Mouse (Mus musculus) naive thymus-derived CD4-positive, alpha-beta T cell, adult 2 months (primary cell): Measurements from ENCODE around the gene Rhob.
A peak's percentile ranks its signal among the peaks of the same experiment; 100 is the strongest.

Source experiments
- DNase-seq: peaks from one replicate; pipeline ENCODE4 v3.0.0-alpha.2; 2011; ENCODE audit warnings: low read depth

Rhob gene

DNA sequence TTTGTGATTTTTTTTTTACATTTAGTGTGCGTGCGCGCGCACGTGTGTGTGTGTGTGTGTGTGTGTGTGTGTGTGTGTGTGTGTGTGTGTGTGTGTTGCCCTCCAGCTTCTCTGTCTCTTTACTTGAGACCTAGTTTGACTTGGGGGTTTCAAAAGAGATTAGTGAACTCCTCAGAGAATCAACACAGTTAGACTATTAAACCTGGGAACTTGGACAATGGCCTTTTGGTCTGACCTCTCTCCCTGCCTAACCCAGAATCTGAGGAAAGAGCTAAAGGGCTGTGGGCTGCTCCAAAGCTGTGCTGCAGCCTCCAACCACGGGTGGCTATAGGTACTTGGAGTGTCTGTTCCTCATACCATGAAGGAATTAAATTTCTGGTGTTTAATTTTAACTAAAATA is 4.3 kb upstream of the Rhob start:
- DNase-seq, result no peak

DNA sequence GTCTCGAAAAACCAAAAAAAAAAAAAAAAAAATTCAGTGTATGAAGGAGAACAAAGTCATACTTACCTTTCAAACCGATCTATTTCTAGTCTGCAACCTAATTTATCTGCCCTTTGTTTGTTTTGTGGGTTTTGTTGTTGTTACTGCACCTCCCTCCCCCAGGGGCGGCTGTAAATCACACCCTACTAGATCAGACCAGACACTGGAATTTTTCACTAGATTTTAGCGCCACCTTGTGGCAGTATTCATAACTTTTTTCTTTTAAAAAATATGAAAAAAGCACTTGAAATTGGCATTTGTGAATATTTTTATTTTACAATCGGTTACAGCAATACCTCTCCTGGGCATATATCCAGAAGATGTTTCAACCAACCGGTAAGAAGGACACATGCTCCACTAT is 2.7 kb upstream of the Rhob start:
- DNase-seq, result peak; percentile 87

GRCm38 (mm10) chr12:8501571-8502305 is 1.9 kb upstream of the Rhob start:
- peak; percentile 39 for DNase-seq

DNA sequence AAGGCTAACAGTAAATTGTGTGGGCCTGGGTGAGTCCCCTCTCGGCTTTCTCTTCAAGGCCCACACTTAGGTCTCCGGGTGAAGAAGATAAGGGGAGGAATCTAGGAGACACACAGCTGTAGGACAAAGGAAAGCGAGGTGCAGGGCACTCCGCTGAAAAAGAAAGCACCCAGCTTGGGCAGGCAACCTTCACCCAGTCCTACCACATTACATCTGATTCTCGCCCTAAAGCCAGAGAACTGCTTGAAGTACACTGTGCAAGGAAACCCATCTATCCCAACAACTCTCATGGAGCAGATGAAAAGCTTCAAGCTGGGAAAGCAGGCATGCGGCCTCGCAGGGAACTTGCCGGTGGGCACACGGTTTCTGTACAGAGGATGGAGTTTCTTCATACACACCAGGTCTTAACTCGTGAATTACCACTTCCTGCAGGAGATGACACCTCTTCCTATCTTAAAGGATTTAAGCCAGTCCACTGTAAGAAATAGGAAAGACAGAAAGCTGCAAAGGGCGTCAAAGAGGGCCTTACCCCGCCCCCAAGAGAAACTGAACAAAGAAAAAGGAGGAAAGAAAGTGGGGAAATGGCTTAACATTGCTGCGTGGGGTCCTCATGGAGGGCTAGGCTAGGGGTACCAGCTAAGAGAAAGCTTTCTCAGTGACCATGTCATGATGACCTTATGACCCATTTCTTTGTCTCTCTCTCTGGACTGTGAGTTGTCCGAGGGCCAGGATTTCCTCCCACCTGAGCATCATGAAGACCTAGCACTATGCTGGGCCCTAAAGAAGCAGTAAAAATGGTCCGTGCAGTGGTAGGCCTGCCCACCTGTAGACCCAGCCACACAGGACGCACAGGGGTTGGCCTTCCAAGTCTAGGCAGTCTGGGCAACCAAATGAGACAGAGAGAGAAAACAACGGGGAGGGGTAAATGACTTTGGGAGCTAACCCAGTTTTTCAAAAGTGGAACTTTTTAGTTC is 1.1 kb upstream of the Rhob start:
- DNase-seq, result no peak

DNA sequence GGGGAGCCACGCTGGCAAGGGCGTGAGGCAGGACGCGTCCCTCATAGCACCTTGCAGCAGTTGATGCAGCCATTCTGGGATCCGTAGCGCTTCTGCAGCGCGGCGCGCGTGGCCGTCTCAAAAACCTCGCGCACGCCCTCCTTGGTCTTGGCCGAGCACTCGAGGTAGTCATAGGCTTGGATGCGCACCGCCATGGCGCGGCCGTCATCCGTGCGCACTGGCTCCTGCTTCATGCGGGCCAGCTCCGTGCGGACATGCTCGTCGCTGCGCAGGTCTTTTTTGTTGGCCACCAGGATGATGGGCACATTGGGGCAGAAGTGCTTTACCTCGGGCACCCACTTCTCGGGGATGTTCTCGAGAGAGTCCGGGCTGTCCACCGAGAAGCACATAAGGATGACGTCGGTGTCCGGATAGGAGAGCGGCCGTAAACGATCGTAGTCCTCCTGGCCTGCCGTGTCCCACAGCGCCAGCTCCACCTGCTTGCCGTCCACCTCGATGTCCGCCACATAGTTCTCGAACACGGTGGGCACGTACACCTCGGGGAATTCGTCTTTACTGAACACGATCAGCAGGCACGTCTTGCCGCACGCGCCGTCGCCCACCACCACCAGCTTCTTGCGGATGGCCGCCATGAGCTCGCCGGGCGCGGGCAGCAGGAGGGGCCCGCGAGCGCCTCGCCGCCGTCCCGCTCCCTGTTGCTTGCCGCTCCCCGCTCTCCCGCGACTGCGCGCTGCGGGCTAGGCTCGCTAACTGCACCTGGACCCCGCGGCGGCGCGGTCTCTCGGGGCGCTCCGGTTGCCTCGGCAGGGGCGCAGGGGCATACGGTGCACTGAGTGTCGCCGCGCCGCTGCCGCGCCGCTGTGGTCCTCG is 573 bp downstream of the Rhob start:
- peak; percentile 71 for DNase-seq

GRCm38 (mm10) chr12:8498591-8499000 is 1.2 kb downstream of the Rhob start:
- DNase-seq, result no peak

DNA sequence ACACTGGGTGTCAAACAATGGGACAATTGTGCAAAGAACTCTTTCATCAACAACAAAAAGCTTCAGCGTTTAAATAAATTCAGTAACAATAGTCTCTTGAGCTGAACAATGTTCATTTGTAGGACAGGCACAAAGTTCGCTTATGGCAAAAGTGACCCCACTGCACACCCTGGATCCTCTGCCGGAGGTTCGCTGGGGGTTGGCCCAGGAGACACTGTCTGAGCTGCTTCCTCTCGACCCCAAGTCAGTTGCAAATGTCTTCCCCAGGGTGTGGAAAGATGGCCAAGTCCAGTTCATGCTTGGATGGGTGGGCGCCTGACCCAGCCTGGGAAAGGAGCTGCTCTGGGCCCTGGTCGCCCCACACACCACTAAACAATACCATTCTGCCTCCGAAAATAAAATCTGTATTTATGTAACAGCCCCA is 1.6 kb downstream of the Rhob start:
- DNase-seq, result peak; percentile 15

GRCm38 (mm10) chr12:8497314-8497706 is 2.5 kb downstream of the Rhob start:
- DNase-seq, result no peak

DNA sequence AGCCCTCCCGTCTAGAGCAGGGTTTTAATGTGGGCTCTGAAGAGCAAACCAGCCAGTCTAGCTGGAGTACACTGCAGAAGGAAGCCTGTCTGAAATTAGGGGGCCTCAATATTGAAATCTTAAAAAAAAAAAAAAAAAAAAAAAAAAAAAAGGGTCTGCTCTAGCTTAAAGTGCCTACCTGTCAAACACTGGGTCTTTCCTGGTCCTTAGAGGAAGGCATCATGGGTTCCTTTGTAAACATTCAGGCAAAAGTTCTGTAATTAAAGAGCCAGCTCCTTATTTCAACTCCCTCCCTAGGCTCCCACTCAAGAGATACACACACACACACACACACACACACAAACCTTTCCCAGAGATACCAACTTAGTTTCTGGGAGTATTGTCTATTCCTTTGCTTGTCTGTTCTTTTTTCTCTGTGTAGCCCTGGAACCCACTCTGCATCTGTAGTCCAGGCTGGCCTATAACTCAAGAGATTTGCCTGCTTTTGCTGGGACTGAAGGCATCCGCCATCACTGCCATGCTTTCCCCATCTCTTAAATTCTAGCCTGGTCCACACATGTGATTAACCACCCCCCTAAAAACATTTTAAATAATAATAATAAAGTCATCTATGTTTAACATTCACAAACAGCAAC is 3.0 kb downstream of the Rhob start:
- no peak for DNase-seq

- DNase-seq, result peak; percentile 68
These were observed 3.7 kb downstream of the Rhob start for GRCm38 (mm10) chr12:8495881-8496678.

DNA sequence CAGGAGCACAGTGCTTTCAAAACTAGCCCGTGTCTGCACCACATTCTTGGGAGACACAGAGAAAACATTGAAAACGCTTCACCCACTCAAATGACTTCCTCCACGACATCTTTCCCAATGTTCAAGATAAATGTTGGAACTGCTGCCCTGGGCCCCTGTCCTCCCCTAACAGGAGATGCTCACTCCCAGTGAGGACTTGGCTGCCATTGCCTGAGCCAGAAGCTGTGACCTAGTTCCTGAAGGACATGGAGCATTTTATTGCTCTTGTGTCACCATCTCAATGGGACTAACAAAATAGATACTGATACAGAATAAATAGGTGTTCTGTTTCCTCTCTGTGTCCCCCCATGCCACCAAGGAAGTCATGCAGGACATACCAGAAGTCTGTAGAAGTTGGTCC is 5.1 kb downstream of the Rhob start:
- DNase-seq, result no peak

GRCm38 (mm10) chr12:8493386-8493785 is 6.4 kb downstream of the Rhob start:
- DNase-seq, result no peak

DNA sequence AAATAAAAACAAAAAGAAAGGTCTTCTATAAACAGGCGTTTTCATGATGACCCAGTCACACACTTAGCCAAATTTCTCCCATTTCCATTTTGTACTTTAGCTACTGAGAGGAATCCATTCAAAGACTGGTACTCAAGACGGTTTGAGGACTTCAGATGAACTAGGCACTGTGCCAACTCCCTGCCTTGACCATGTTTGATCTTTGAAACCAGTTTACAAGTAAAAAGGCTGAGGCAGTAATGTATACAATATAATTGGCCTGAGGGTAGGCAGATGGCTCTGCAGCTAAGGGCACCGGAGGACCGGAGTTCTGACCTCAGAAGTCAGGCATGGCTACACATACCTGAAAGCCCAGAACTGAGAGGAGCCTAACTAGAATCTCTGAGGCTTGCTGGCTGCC is 10.7 kb downstream of the Rhob start:
- DNase-seq, result no peak

DNA sequence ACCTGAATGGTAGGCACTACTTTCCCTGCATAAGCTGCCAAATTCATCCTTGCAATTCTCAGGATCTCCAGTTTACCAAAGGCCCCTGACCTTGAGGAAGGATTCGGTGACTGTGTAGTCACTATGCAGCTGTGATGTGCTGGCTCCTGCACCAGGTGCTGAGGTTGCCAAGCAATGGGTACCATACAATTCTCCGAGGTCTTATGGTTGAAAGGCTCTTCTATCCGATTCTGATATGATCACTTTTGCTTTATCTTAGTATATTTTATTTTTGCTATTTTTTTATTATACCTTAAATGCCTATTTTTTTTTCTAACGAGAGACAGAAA is 11.2 kb downstream of the Rhob start:
- DNase-seq, result no peak

DNA sequence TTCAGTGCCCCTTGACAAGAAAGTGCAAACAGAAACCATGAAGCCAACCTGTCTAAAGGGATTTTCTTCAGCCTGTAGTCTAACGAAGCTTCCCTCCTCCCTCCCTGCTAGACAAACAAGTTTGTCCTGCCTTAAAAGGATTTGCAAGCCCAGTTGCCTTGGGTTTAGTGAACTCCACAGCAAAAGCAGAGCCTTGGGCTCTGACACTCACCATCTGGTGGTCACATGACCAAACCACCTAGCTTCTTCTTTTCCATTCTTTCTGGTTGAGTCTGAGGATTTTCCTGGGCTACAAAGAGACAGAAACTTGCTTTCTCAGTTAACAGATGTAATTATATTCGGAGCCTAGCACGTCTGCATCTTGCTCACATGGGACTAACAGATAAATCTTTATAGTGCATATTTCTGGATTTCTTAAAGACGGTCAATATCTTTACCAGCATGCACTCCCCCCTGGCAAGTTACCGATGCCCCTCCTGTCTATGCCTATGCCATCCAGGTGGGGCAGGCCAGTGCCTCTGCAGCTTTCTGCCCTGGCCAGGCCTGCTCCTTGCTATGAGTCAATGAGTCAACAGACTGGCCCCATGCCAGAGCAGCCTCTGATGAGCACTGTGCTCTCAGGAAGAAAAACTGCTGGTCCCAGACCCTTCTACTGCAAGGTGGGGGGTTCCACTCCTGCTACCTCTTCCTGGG is 11.7 kb downstream of the Rhob start:
- no peak for DNase-seq

GRCm38 (mm10) chr12:8487281-8487680 is 12.5 kb downstream of the Rhob start:
- DNase-seq, result no peak

- DNase-seq, result no peak
These were observed 14.6 kb downstream of the Rhob start for GRCm38 (mm10) chr12:8485247-8485646.

- DNase-seq, result no peak
These were observed 17.6 kb downstream of the Rhob start for GRCm38 (mm10) chr12:8482169-8482568.

- DNase-seq, result no peak
These were observed 24.9 kb downstream of the Rhob start for GRCm38 (mm10) chr12:8474836-8475387.
